Mouse (Mus musculus): ENCODE results near the gene Nfia.
A peak's percentile ranks its signal among the peaks of the same experiment; 100 is the strongest.

Nfia gene

GRCm38 (mm10) chr4:97917568-97917967 lies 145.0 kb downstream of the Nfia start:
- DNase-seq = no peak

GRCm38 (mm10) chr4:97918675-97919074 lies 146.1 kb downstream of the Nfia start:
- DNase-seq = no peak

- no peak for DNase-seq
These were observed 147.2 kb downstream of the Nfia start for GRCm38 (mm10) chr4:97919773-97920172.

GRCm38 (mm10) chr4:97920287-97921079 lies 147.9 kb downstream of the Nfia start:
- DNase-seq = peak; percentile 36 to 58

- DNase-seq = no peak
These were observed 149.1 kb downstream of the Nfia start for GRCm38 (mm10) chr4:97921682-97922081.

- no peak for DNase-seq
These were observed 150.7 kb downstream of the Nfia start for GRCm38 (mm10) chr4:97923248-97923647.

- DNase-seq = peak; percentile 79 to 81
These were observed 151.4 kb downstream of the Nfia start for GRCm38 (mm10) chr4:97923876-97924316.

GRCm38 (mm10) chr4:97924414-97924813 lies 151.9 kb downstream of the Nfia start:
- DNase-seq = peak; percentile 18 to 20

GRCm38 (mm10) chr4:97924855-97925254 lies 152.3 kb downstream of the Nfia start:
- no peak for DNase-seq

- DNase-seq = no peak
These were observed 153.1 kb downstream of the Nfia start for GRCm38 (mm10) chr4:97925644-97926043.

- DNase-seq = no peak
These were observed 154.2 kb downstream of the Nfia start for GRCm38 (mm10) chr4:97926607-97927308.

- DNase-seq = no peak
These were observed 154.7 kb downstream of the Nfia start for GRCm38 (mm10) chr4:97927309-97927656.

- DNase-seq = no peak
These were observed 163.8 kb downstream of the Nfia start for GRCm38 (mm10) chr4:97936371-97936770.

GRCm38 (mm10) chr4:97936912-97937311 lies 164.4 kb downstream of the Nfia start:
- DNase-seq = peak; percentile 49 to 54

- peak; percentile 67 to 78 for DNase-seq
These were observed 167.0 kb downstream of the Nfia start for GRCm38 (mm10) chr4:97939492-97939891.

GRCm38 (mm10) chr4:97939920-97940520 lies 167.5 kb downstream of the Nfia start:
- no peak for DNase-seq

- no peak for DNase-seq
These were observed 169.1 kb downstream of the Nfia start for GRCm38 (mm10) chr4:97941616-97942015.

GRCm38 (mm10) chr4:97944309-97944708 lies 171.8 kb downstream of the Nfia start:
- no peak for DNase-seq

- DNase-seq = no peak
These were observed 174.9 kb downstream of the Nfia start for GRCm38 (mm10) chr4:97947484-97947883.

GRCm38 (mm10) chr4:97948250-97948649 lies 175.7 kb downstream of the Nfia start:
- no peak for DNase-seq

- no peak for DNase-seq
These were observed 178.0 kb downstream of the Nfia start for GRCm38 (mm10) chr4:97950341-97951071.

- DNase-seq = no peak
These were observed 181.4 kb downstream of the Nfia start for GRCm38 (mm10) chr4:97953886-97954285.

GRCm38 (mm10) chr4:97958121-97958520 lies 185.6 kb downstream of the Nfia start:
- DNase-seq = no peak
